Comparison of ENCODE assay signal across 24 mouse cellular contexts in the genomic region with DNA sequence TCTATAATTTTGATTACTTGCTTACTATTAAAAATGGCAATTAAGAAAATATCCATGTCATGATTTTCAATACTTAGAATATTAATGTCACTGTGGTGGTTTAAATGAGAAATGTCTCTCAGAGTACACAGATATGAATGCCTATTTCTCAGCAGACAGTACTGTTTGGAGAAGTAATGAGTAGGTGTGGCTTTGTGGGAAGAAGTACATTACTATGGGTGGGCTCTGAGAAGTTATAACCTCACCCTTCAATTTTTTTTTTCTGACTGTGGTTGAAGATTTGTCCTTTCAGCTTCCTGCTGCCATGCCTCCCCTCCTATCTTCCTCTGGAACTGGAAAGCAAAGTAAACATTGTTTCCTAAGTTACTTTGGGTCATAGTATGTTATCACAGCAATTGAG. TPM values are rescaled to one million over a fixed set of nuclear protein-coding genes. Genes with fewer than 3 reads are reported as not detected.
"Had no signal": no experiment of that assay in that cellular context is flagged by ENCODE, and none has a peak within 500 bp of the region (broad histone marks: within the 10 kb centered on the region; RNA-seq: fewer than 3 reads in every experiment).

No protein-coding gene starts in this region.

- H3K4me3 ChIP-seq: gastrocnemius, adult 2 months; heart, adult 2 months; heart, embryonic 12.5 days; hindbrain, embryonic 10.5 days; hindbrain, embryonic 12.5 days; intestine, embryonic 15.5 days; layer of hippocampus, adult 2 months; left cerebral cortex, adult 2 months; limb, embryonic 10.5 days; limb, embryonic 12.5 days had no signal

- H3K27me3 ChIP-seq: heart, embryonic 12.5 days; intestine, embryonic 15.5 days; limb, embryonic 12.5 days had no signal

- H3K27ac ChIP-seq: gastrocnemius, adult 2 months; heart, adult 2 months; hindbrain, embryonic 10.5 days; hindbrain, embryonic 12.5 days; hindbrain, embryonic 14.5 days; intestine, embryonic 15.5 days; layer of hippocampus, adult 2 months; left cerebral cortex, adult 2 months; limb, embryonic 10.5 days; limb, embryonic 12.5 days had no signal

- DNase-seq: gastrocnemius, adult 2 months; gastrocnemius, postnatal 10 days; gastrocnemius, postnatal 25 days; heart, adult 11 months; heart, adult 2 months; heart, postnatal 10 days; heart, postnatal 36 days; kidney, adult 18-20 months; kidney, adult 8-10 months; kidney, postnatal 10 days; kidney, postnatal 25 days; kidney, postnatal 4 days had no signal

- ATAC-seq: hindbrain, embryonic 16.5 days; inflammation-experienced regulatory T-cells, adult 6 months; intestine, embryonic 15.5 days; intestine, postnatal 0 days had no signal

- H3K9me3 ChIP-seq: heart, embryonic 12.5 days; hindbrain, embryonic 10.5 days; hindbrain, embryonic 12.5 days; intestine, embryonic 15.5 days; limb, embryonic 10.5 days; limb, embryonic 12.5 days had no signal

- H3K36me3 ChIP-seq: heart, embryonic 12.5 days; hindbrain, embryonic 10.5 days; hindbrain, embryonic 12.5 days; intestine, embryonic 15.5 days; limb, embryonic 10.5 days; limb, embryonic 12.5 days had no signal

- H3K4me1 ChIP-seq: heart, embryonic 12.5 days; hindbrain, embryonic 10.5 days; hindbrain, embryonic 12.5 days; intestine, embryonic 15.5 days; limb, embryonic 10.5 days; limb, embryonic 12.5 days had no signal

RNA-seq across cellular contexts. Expression of a gene that starts 51.3 kb away (rescaled TPM):
- total RNA-seq: gastrocnemius, adult 2 months; gastrocnemius, postnatal 25 days had no signal
- polyA plus RNA-seq: inflammation-experienced regulatory T-cells, adult 6 months had no signal
